Mouse (Mus musculus) CD4-positive, CD25-positive, alpha-beta regulatory T cell, adult 4 months (primary cell): ENCODE measurements around the gene Aff3. TPM values are rescaled to one million over a fixed set of nuclear protein-coding genes. Genes with fewer than 3 reads are reported as not detected.

Source experiments
- ATAC-seq: one replicate; pipeline ENCODE4 v1.8.0; 2017
- polyA plus RNA-seq, 2 experiments: library from polyadenylated mRNA; unstranded; fragments of 100-300 nt; shearing (Covaris generic); gene quantifications; one replicate each; pipeline ENCODE4 v1.2.1; 2017

The Aff3 gene
- polyA plus RNA-seq, 2 experiments from 2014 or later, result 11.9 to 15.1 TPM

DNA sequence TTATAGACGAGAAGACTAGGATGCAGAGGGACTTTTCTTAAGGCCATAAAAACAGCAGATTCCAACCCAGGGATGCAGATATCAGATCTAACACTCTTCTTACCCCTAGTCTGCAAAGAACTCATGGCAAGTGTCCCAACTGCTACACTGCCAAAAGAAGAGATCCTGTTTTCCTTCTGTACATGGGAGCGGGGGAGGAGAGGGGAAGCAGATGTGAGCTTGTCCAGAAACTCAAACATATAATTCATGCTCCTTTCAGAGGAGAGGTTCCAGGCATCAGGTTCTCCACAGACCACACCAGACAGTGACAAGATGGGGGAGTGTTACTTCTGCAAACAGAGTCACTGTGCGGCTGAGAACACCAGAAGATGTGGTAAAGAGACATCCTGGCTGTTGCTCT is 276.3 kb downstream of the Aff3 start:
- no peak for ATAC-seq

DNA sequence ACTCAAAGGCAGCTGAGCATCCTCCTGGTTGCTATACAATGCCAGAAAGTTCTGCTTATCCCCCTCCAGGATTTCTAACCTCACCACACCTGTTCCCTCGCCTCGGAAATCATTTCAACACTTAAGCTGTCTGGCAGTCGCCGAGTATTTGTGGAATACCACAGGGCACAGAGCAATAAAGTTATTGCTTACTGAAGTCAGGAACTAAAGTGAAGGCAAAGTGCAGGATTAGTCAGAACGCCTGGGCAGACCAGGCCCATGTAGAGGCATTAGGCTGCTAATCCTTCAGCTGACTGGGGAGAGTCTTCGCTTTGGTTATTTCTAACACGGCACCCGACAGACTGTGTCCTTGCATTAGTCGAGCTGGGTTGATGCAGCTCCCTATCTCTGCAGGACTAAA is 277.3 kb downstream of the Aff3 start:
- no peak for ATAC-seq

DNA sequence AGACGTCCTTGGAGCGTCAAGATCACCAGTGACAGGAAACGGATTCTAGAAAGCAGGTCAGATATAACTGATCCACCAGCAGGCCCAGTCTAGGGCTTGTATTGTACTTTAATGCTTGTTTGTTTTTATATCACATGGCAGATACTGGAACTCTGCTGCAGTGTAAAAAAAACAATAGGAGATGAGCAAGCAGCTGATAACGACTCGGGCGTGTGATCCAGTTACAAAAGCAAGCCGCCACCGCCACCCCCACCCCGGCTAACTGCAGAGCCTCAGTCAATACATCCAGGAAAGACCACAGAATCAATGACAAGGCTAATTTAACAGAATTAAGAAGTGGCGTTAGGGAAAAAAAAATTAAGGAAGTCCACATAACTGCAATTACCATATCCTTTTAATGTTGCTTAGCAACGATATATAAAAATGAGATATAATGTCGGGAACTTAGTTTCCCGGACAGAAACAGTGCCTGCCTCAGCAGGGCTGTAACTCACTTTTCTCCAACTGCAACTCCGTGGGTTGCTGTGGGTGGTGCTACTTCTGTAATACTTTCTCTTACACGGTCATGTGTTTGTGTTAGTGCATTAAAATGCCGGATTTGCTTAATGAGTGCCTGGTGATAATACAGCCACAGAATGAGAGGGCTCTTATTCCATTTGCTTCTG is 280.2 kb downstream of the Aff3 start:
- no peak for ATAC-seq

DNA sequence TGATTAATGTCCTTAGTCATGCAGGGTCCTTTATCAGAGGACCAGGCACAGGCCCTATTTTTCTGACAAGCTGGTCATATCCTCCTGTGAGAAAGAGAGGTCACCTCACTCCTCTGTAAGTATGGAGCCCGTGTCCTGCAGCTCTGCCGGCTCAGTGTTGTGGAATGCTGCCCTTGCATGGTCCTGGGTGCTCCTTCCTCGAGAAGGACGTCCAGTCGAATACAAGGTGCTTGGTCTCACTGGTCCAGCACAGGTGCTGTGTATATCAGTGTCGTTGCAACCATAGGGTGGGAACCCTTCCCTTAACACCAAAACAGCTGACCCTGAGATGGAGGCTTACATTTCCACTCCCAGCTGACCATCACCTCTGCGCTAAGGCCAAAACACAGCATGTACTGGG is 280.7 kb downstream of the Aff3 start:
- ATAC-seq, result no peak

DNA sequence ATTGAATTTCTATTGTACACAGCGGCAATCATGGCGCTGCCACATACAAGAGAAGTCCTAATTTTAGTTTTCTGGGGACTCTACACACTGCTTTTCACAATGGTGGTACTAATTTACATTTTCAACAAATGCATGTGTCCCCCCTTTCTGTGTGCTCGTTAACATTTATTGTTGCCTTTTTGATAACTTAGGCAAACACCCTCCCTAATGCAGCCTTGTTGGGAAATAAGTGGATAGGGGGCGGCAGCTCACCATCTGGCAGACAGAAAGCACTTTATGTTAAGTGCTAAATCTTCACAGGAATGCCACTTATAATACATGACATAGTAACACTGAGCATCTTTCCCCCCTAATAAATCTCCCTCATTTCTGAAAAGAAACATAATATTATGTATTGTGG is 282.1 kb downstream of the Aff3 start:
- ATAC-seq, result no peak

DNA sequence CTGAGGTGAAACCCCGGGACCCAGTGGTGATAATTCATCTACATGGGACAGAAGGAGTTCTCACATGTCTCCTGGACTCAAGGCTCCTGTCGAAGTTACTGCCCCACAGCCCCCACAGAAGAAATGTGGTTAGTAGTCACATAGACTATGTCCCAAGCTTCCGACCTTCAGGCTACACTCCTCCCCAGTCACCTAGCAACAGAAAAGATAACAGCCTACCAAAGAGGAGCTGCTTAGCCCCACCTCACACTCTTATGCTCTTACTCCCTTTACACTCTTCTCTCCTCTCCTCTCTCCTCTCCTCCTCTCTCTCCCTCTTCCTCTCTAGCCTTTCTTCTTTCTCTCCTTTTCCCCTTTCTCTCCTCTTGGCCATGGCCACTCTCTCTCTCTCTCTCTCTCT is 286.8 kb downstream of the Aff3 start:
- no peak for ATAC-seq

DNA sequence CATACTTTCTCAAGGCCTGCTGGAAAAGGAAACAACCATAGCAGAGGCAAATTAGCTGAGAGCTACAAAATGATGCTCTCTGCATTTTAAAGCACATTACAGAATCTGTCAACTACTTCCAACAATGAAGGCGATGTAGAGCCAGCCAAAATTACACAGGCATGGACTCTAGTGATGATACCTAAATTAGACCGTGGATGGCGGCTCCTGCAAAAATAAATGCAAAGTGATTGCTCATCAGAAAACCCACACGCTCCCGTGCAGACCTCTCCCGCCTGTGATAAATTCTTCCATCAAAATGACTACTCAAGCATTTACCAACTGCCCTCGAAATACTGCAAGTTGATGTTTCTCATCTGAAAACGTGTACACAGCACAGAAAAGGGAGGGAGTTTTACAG is 295.6 kb downstream of the Aff3 start:
- ATAC-seq, result no peak

DNA sequence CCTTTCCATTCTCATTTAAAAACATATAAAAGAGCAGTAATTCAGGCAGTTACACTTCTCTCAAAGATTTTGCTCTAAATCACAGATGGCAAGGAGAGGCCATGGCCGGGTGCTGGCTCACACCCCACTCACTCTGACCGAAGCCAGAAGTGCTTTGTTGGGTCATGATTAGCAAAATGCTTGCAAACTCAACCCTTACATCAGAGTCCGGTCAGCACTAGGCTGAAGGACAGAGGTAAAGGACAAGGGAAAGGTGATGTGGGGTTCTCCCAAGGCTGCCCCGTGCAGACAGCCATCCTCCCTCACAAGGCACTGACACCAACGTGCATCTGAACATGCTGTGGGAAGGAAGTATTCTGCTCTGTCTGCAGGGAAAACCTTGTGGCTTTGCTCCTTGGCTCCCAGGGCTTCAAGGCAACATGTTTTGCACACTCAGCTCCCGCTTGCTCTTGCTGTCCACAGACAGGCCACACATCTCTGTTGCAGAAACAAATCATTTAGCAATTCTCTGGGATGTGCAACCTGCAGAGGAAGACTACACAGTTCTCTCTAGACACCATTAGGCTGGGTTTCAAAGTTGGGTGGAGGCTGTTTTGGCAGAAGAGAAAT is 296.6 kb downstream of the Aff3 start:
- no peak for ATAC-seq

DNA sequence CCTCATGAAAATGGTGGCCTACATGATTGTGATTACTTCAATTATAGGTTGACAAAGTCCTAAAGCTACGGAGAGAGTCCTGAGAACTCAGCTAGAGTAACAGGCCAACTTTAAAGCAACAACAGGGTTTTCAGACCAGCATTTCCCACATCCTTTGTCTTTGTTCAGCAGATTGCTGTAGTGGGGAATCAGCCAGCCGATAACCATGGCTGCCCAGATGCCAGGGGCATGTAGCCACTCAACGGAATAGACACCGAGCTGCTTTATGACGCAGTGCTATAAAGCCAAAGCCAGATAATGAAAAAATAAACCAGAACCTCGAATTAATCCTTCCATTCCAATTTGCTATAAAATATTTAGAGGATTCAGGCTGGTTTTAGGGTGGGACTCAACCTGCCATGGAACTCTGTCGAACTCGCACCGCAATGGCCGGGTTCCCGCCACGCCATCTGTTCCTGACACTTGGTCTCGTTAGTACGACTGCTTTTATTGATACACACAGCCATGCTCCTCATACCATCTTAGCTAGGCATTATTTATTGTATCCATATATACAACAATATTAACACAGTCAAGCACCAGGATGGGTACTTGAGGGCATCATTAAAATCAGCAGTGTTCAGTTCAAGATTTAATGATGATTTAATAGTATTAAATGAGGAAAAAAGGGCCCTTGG is 297.2 kb downstream of the Aff3 start:
- ATAC-seq, result no peak

DNA sequence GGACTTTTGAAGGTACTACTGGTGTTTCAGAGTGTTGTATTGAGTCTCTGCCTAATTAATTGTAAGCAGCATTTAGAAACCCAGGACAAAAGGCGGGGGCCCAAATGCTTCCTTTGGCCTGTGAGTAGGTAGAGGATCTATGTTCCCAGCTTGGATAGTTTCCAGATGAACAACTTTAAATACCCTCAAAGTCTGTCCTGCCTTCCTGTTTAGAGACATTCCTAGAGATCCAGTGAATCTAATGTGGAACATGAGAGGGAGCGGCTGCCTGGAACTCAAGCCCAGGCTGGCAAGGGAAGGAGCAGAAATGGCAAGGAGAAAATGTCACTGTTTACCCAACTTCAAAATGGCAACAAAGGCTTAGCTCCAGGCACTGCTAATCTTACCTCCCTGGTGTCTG is 300.9 kb downstream of the Aff3 start:
- ATAC-seq, result no peak

DNA sequence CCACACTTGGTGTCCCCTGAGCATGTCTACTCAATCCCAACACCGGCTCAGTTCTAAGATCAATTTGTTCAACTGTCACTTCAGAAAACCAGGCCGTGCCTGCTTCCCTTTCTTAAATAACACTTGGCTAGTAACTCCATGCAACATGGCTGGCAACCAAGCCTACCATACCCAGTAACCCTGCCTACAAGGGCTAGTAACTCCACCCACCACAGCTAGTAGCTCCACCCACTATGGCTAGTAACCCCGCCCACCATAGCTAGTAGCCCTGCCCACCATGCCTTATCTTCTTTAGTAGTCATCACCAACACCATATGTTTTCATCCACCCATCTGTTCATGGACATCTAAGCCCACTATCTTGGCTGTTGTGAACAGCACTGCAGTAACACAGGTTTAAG is 302.5 kb downstream of the Aff3 start:
- no peak for ATAC-seq

DNA sequence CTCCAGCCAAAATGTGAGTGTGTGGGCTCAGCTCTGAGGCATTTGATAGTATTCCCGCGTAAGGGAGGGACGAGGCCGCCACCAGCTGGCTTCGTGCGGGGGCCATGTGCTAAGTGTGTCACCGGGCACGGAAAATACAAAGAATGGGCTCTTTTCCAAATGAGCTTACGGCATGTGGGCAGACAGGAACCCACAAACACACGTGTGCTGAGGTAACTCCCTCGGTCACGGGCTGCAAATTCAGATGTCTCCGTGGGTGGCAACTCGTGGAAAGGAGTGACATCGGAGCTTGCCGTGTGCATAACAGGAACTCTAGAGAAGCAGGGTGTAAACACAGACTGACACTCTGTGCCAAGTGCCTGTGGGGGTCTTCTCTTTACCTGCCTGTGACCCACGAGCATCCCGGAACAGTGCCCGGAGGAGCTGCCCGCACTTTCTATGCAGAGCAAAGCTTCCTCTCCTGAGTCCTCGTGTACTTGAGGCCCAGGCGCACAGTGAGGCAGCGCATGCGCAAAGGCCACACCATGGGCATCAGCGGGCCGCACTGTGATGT is 305.9 kb downstream of the Aff3 start:
- no peak for ATAC-seq

DNA sequence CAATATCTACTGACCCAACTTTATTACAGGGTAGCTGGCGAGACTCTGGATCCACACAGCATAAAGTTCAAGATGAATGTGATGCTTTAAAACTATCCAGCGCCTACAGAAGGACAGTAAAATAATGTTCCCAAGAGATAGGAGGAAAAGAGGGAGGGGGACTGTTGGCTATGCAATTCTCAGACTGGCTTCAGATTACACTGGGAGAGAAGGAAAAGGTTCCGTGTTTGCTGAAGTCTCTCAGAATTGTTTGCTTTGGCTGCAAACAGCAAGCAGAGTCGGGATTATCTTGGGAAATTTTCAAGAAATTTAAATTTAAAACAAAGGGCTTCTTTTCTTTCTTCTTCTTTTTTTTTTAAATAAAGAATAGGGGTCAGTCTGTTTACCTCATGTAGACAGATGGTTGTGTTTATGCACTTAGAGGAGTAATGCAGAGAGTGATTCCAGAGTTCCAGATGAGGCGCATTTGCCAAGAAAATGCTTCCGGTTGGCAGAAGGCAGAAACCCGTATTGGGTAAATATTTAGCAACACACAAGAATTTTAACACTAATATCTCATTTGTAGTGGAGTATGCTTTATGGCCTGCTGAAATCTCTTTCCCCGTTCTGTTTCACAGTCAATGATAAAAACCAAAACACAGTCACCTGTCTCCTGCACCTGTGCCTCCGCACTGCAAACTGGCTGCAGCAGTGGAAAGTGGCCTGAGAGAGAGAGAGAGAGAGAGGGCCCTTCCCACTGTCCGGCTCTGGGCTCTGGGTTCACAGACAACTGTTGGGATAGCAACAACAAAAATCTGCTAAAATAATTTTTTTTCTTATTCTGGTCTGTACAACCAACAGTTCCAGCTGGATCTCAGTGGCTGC is 306.6 kb downstream of the Aff3 start:
- ATAC-seq, result no peak

DNA sequence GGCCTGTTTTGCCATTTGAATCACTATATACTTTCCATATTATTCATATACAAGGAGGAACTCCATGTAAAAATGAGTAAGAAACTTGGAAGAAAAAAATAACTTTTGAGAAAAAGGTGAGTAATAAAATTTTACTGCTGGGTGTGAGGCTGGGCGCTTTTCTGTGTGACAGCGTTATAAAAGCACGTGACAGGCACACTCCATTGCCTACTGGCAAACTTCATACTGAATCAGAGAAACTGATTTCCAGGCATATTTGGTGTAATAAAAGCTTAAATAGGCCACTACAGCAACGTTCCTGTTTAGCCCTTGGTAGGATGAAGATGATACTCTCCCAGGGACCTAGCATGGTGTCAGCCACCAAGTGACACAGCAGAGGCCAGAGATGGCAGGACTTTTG is 310.2 kb downstream of the Aff3 start:
- ATAC-seq, result no peak

DNA sequence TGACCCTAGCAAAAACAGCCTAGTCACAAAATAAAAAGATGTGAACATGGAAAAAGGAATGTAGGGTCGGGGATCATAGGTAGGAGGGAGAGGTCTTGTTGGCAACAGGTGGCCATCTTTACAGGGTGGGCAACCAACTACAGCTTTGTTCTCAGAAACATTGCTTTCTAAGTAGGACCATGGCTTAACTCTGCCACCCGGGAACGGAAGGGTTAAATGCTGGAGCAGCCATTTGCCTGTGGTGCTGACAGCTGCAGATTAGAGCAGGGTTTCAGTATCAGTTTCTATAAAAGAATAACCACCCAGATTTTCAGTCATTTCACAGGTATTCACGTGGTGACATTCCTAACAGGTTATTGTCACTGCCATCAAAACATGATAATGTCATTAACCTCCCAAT is 317.4 kb downstream of the Aff3 start:
- no peak for ATAC-seq

DNA sequence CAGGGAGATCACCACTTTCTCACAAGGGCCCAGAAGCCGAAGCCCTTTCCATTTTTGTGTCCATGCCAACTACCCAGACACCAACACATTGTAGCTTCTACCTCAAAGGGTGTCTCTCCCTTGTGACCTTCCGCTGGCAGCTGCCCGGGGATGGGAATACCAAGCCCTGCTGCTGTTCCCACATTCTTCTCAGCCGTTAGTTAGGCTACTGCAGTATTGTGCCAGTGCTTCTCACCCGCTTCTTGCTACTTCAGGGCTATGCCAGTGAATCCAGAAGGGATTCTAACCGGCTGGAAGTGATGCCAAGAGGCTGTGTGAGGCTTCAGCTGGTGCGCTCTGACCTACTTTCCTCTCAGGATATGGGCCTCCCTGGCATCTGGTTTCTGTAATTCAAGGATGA is 330.5 kb downstream of the Aff3 start:
- no peak for ATAC-seq

DNA sequence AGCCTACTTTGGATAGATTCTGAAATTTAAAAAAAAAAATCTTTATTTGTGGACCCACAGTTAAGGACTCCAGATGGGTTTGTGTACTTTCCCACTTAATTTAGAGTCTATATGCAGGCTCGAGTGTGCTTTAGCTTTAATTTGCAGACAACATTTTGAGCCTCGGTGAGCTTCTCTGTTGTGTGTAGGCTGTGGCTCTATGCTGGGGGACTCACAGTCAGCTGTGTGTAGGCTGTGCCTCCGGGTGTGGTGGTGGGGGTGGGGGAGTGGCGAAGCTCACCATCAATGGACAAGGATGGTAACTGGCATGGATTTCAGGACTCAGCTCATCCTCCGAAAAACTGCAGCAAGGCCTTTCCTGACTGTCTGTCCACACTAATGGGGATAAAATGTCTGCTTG is 331.8 kb downstream of the Aff3 start:
- no peak for ATAC-seq

DNA sequence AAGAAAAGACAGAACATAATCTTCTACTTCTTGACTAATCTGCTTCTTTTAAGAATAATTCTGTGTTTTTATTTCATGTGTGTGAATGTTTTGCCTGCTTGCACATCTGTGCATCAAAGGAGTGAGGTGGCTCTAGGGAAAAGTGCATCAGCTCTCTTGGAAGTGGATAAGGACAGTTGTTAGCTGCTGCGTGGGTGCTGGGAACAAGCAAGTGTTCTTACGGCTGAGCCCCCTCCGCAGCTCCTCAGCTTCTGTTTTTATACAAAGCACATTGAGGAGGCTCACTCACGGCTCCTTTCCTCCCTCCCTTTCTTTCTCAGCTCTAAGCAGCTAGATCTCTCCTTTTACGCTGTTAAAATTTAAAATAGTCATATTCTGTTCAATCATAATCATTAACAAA is 340.5 kb downstream of the Aff3 start:
- no peak for ATAC-seq

DNA sequence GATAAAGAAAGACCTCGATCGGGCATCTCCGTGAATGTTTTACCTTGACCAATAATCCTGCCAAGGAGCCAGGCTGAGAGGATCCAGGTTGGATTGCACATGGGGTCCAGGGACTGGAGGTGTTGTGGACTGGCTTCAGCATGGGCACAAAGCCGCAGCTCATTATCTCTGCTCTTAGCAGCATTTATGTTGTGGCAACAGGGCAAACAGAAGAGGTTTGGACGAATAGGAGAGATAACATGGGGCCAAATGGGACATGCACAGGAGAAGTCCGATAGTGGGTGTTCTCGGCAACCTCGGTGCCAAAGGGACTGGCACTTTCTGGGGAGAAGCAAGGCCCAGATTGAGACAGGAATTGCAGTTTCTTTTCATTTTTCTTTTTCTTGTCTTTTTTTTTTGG is 342.9 kb downstream of the Aff3 start:
- no peak for ATAC-seq

DNA sequence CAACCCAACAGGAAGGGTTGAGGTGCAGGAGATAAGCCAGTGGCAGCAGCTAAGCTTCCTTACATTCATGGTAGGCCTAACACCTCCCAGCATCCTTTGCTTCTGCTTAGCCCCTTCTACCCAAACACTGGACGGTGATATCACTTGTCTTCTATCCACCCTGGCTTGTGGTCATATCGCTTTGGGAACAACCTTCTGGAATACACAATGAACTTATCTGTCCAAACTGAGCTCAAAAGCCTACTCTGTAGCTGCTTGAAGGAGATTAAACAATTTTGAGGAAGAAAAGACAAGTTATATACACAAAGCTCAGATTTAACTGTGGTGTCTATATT is 343.8 kb downstream of the Aff3 start:
- no peak for ATAC-seq

DNA sequence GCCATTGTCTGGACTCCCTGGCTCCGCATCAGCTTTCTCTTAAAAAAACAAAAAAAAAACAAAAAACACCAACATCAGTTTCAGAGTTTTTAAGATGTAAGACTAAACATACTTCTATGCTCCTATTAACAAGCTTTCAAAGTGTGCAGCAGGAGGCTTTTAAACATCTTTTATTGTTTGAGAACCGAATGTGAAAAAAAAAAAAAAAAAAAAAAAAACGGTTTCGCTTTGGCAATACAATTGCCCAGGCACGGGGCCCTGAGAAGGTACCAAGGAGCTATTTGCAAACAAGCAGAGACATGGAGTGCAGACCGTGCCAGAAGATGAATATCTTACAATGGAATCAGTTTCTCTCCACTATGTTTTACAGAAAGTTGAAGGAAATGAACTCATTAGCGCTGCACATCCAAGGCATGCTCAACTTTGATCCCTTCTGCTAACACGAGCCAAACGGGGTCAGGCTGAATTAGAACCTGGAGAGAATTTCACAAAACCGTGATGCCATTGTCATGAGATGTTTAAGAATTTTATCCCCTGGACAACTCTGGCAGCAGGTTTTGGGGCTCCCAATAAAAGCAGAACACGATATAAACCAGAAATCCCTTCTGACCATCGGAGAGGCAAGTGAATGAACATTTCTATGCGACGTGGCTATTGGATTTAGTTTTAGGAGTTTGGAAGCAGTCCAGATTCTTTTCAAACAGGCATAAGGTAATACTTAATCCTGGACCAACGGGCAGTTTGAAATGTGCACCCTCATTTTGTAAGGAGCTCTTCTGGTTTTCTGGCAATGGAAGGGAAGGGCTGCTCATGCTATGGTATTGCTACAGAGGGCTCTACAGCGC is 344.4 kb downstream of the Aff3 start:
- ATAC-seq, result no peak

DNA sequence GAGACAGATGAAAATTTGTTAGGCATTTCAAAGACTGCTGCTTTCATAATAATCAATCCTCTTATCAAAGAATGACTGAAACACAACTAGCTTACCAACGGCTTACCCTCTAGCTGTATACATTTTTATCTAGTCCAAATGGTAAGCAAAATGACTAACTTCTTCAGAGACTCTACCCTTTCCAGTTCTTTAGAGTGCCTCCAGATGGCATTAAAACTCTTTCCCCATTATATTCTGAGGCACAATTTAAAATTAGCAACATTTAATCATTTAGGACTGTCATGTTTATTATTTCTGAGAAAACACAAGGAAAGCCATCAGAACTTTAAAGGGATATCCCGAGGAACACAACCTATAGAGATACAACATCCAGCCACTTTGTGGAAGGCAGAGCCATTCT is 346.1 kb downstream of the Aff3 start:
- ATAC-seq, result no peak
